Mouse (Mus musculus) kidney, postnatal 10 days (tissue): ENCODE results near the gene 4930430A15Rik.

Experiments
- DNase-seq: peaks from one replicate; pipeline ENCODE4 v3.0.0; 2021; ENCODE audit warnings: mixed read lengths

4930430A15Rik gene

GRCm38 (mm10) chr2:111229502-111229901 lies at the start of gene 4930430A15Rik:
Gene 4930430A15Rik, minus strand, starts transcription at chr2:111229602.
- DNase-seq, result no peak

DNA sequence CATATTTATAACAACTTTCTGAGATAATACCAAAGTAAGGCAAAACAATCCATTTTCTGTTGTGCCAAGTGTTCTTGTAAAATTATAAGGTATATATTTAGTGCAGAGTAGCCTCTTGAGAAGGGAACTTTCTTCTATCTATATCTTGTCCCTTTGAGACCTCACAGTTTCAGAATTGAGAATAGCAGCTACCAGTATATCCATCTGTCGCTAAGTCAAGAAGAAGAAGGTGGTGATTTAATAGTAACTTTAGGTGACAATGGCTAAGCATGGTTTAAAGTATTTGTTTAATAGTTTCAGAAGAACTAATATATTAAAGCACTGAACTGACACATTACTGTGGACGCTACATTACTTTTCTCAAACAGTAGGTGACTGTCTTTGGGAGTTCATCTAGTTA lies 44.6 kb upstream of the 4930430A15Rik start, which contains the start of gene Olfr1277:
Gene Olfr1277 (minus strand): TSS at position 101 of the 400 bp plus-strand sequence.
- DNase-seq, result no peak

DNA sequence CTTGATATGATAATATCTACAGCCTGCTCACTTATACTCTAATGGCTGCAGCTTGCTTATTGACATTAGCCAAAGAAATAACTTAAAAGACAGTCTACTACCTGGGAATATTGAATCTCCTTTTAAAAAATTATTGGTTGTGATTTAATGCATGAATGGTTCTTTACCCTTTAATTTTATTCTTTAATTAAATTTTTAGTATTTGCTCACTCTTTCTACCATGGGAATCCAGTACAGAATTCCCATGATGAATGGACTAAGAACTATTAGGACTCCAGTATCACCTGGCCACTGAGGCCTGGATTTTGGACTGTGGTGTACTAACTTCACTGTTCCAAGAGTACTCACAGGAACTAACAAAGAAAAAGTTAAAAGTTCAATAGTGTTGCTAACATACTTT lies 24.8 kb upstream of the 4930430A15Rik start, which contains the start of gene Olfr1276:
Gene Olfr1276 (plus strand): TSS at position 301 of the 400 bp plus-strand sequence.
- DNase-seq, result no peak

GRCm38 (mm10) chr2:111235186-111235585 lies 5.8 kb upstream of the 4930430A15Rik start, which contains the start of gene Olfr1275:
Gene Olfr1275, minus strand, starts transcription at chr2:111235286.
- no peak for DNase-seq

DNA sequence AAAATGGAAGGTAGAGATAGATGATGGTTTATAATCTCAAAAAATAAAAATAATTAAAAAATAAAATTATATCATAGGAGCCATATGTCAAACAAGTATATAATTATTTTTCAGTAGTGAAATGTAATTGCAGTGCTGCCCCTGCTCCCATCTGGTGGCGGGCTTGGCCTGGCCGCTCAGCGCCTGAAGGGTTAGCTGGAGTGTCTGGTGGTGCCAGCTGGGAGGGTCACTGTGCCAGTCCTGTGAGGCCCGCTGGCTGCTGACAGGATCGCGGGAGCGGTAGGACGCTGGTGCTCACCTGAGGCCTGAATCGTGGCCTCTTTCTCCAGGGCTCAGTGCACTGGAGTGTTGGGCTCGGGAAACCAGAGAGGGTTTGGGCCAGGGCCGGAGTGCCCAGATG lies 47.3 kb downstream of the 4930430A15Rik start:
- DNase-seq, result no peak

DNA sequence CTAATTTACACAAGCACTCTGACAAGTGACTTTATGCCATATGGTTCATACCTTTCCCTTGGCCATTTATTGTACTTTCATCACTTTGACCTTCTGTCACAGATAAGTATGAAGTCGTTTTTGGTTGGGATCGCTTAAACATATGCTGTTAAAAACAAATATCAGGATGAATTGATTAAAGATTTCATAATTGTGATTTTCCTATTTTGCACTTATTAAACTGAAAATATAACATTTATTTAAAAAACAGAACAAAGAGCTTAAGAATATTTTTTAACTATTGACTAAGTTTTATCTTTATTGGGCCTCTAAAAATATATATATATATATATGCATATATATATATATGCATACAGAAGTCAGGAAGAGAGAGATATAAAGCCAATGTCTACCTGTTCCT lies 76.6 kb downstream of the 4930430A15Rik start, which contains the start of gene Gm15130:
Gene Gm15130 (minus strand): TSS at position 101 of the 400 bp plus-strand sequence.
- no peak for DNase-seq

DNA sequence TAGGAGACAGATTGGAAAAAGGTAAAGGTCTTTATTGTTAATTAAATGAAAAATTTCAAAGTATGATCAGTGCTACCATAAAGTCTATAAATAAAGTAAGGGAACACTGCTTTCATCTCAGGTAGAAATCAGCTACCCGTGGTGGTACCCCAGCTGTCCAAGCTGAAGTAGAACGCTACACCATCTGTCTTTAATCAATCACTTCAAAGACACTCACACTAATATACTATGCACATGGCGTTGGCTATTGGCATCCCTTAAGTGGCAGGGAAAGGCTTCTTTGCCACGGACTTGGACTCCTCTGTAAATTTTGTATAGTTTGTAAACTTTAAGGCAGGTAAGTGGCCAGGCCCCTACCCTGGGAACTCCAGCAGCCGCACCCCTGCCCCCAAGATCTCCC lies 93.7 kb downstream of the 4930430A15Rik start:
- DNase-seq, result no peak
